Mouse (Mus musculus) MEL (cell line): ENCODE results near the gene Rab3a. TPM values are rescaled to one million over a fixed set of nuclear protein-coding genes. Genes with fewer than 3 reads are reported as not detected.

ENCODE experiments used
- DNase-seq: peaks from one replicate; pipeline ENCODE4 v3.0.0; 2011; ENCODE audit warnings: low read depth, low spot score
- H3K27ac ChIP-seq: 2 replicates; pipeline ENCODE4 v1.5.1; 2012; ENCODE audit warnings: low read depth, mild to moderate bottlenecking, control low read depth, low read length, moderate library complexity; ENCODE audit not compliant: control insufficient read depth
- H3K27me3 ChIP-seq, 2 experiments: fragments of 150-350 bp in 1 of 2; sonication (generic) in 1 of 2; 2 replicates each; pipeline ENCODE4 v1.6.1; 2012; ENCODE audit warnings: low read length in 2 of 2, mild to moderate bottlenecking in 2 of 2, improper control_type of control experiment in 1 of 2, moderate library complexity in 1 of 2; ENCODE audit not compliant: insufficient read depth in 2 of 2, control insufficient read depth in 1 of 2
- H3K36me3 ChIP-seq, 2 experiments: 2 replicates each; pipeline ENCODE4 v1.6.1; 2012 to 2014; ENCODE audit warnings: low read length in 2 of 2, improper control_type of control experiment in 1 of 2, inconsistent platforms in 1 of 2, mild to moderate bottlenecking in 1 of 2; ENCODE audit not compliant: insufficient read depth in 2 of 2, control insufficient read depth in 1 of 2
- H3K4me1 ChIP-seq, 2 experiments: fragments of 150-350 bp in 1 of 2; sonication (generic) in 1 of 2; 2 replicates each; pipeline ENCODE4 v1.6.1; 2012; ENCODE audit warnings: low read length in 2 of 2, improper control_type of control experiment in 1 of 2, mild to moderate bottlenecking in 1 of 2; ENCODE audit not compliant: insufficient read depth in 2 of 2, control insufficient read depth in 1 of 2
- H3K4me3 ChIP-seq, 2 experiments: fragments of 150-350 bp in 1 of 2; sonication (generic) in 1 of 2; 2 replicates each; pipeline ENCODE4 v1.5.1; 2012; ENCODE audit warnings: low read depth in 2 of 2, low read length in 2 of 2, mild to moderate bottlenecking in 2 of 2, moderate library complexity in 2 of 2, control low read depth in 1 of 2, improper control_type of control experiment in 1 of 2; ENCODE audit not compliant: control insufficient read depth in 1 of 2, insufficient read depth in 1 of 2
- H3K79me2 ChIP-seq: 2 replicates; pipeline ENCODE4 v1.6.1; 2012; ENCODE audit warnings: mild to moderate bottlenecking, low read length, moderate library complexity; ENCODE audit not compliant: control insufficient read depth, poor library complexity, insufficient read depth
- H3K9ac ChIP-seq: 2 replicates; pipeline ENCODE4 v1.6.1; 2012; ENCODE audit warnings: low read depth, mild to moderate bottlenecking, control low read depth, low read length, moderate library complexity; ENCODE audit not compliant: control insufficient read depth, poor library complexity, severe bottlenecking
- H3K9me3 ChIP-seq: fragments of 150-350 bp; sonication (generic); replicated peaks from 2 replicates; pipeline ENCODE4 v1.6.1; 2012; ENCODE audit warnings: mild to moderate bottlenecking, low read length, improper control_type of control experiment, moderate library complexity; ENCODE audit not compliant: insufficient read depth
- CHD1 ChIP-seq: IDR thresholded peaks from 2 replicates; pipeline ENCODE4 v1.6.1; 2012; ENCODE audit warnings: low read depth, mild to moderate bottlenecking, inconsistent platforms, low read length, improper control_type of control experiment
- EP300 ChIP-seq, 2 experiments: IDR thresholded peaks; 2 replicates each; pipeline ENCODE4 v1.6.1; 2011; ENCODE audit warnings: improper control_type of control experiment in 2 of 2, low read length in 2 of 2, low read depth in 1 of 2, mild to moderate bottlenecking in 1 of 2
- ETS1 ChIP-seq: IDR thresholded peaks from 2 replicates; pipeline ENCODE4 v1.6.1; 2012; ENCODE audit warnings: low read depth, mild to moderate bottlenecking, inconsistent platforms, low read length, improper control_type of control experiment, moderate library complexity
- GABPA ChIP-seq: IDR thresholded peaks from 2 replicates; pipeline ENCODE4 v1.6.1; 2012; ENCODE audit warnings: low read depth, mild to moderate bottlenecking, inconsistent platforms, low read length, improper control_type of control experiment, moderate library complexity
- HCFC1 ChIP-seq: IDR thresholded peaks from 2 replicates; pipeline ENCODE4 v1.6.1; 2012; ENCODE audit warnings: low read depth, mild to moderate bottlenecking, inconsistent platforms, low read length, improper control_type of control experiment, moderate library complexity
- MAZ ChIP-seq: IDR thresholded peaks from 2 replicates; pipeline ENCODE4 v1.6.1; 2012; ENCODE audit warnings: low read depth, mild to moderate bottlenecking, inconsistent platforms, low read length, improper control_type of control experiment
- MEF2A ChIP-seq: IDR thresholded peaks from 2 replicates; pipeline ENCODE4 v1.6.1; 2014; ENCODE audit warnings: low read depth, mild to moderate bottlenecking, inconsistent platforms, low read length, improper control_type of control experiment; ENCODE audit not compliant: poor library complexity, insufficient replicate concordance, severe bottlenecking; ENCODE audit errors: extremely low read depth
- MXI1 ChIP-seq: IDR thresholded peaks from 2 replicates; pipeline ENCODE4 v1.6.1; 2011; ENCODE audit warnings: mild to moderate bottlenecking, low read depth, low read length, improper control_type of control experiment
- MYB ChIP-seq: IDR thresholded peaks from 2 replicates; pipeline ENCODE4 v1.6.1; 2011; ENCODE audit warnings: mild to moderate bottlenecking, low read depth, low read length, improper control_type of control experiment
- MYC ChIP-seq: IDR thresholded peaks from 2 replicates; pipeline ENCODE4 v1.6.1; 2011; ENCODE audit warnings: low read depth, mild to moderate bottlenecking, low read length, improper control_type of control experiment, moderate library complexity
- POLR2A ChIP-seq, 2 experiments: IDR thresholded peaks; 2 replicates each; pipeline ENCODE4 v1.6.1; 2011 to 2012; ENCODE audit warnings: low read length in 2 of 2, mild to moderate bottlenecking in 2 of 2, control low read depth in 1 of 2, improper control_type of control experiment in 1 of 2, low read depth in 1 of 2, moderate library complexity in 1 of 2; ENCODE audit not compliant: control insufficient read depth in 1 of 2, insufficient read depth in 1 of 2, poor library complexity in 1 of 2
- POLR2AphosphoS5 ChIP-seq: IDR thresholded peaks from 2 replicates; pipeline ENCODE4 v1.6.1; 2012; ENCODE audit warnings: low read depth, borderline replicate concordance, mild to moderate bottlenecking, inconsistent platforms, low read length, moderate library complexity, mixed read lengths
- RAD21 ChIP-seq: IDR thresholded peaks from 2 replicates; pipeline ENCODE4 v1.6.1; 2011; ENCODE audit warnings: mild to moderate bottlenecking, low read depth, low read length, improper control_type of control experiment
- SIN3A ChIP-seq: IDR thresholded peaks from 2 replicates; pipeline ENCODE4 v1.6.1; 2012; ENCODE audit warnings: low read length, improper control_type of control experiment, inconsistent platforms
- TAL1 ChIP-seq: IDR thresholded peaks from 2 replicates; pipeline ENCODE4 v1.6.1; 2012; ENCODE audit warnings: mild to moderate bottlenecking, inconsistent platforms, low read length, moderate library complexity, mixed read lengths
- TBP ChIP-seq: IDR thresholded peaks from 2 replicates; pipeline ENCODE4 v1.8.0; 2011; ENCODE audit warnings: low read depth, low read length, improper control_type of control experiment
- TCF12 ChIP-seq: IDR thresholded peaks from 2 replicates; pipeline ENCODE4 v1.6.1; 2014; ENCODE audit warnings: low read depth, mild to moderate bottlenecking, inconsistent platforms, low read length, improper control_type of control experiment, moderate library complexity
- ZC3H11A ChIP-seq: IDR thresholded peaks from 2 replicates; pipeline ENCODE4 v1.6.1; 2012; ENCODE audit warnings: low read depth, mild to moderate bottlenecking, inconsistent platforms, low read length, improper control_type of control experiment
- ZKSCAN1 ChIP-seq: IDR thresholded peaks from 2 replicates; pipeline ENCODE4 v1.6.1; 2012; ENCODE audit warnings: low read depth, mild to moderate bottlenecking, inconsistent platforms, low read length, improper control_type of control experiment, moderate library complexity
- polyA plus RNA-seq, 2 experiments: library from polyadenylated mRNA; stranded (reverse) in 1 of 2; unstranded in 1 of 2; fragments of >175 nt in 1 of 2; fragments of >200 nt in 1 of 2; gene quantifications; 2 replicates each; pipeline versions ENCODE4 v1.2.1 to v1.2.4; 2012; ENCODE audit warnings: low replicate concordance in 2 of 2, low read depth in 1 of 2; ENCODE audit not compliant: insufficient read length in 2 of 2, insufficient read depth in 1 of 2, missing spikeins in 1 of 2
- total RNA-seq: library from RNA; depleted of rRNA; stranded (reverse); fragments of 300-350 nt; gene quantifications from 2 replicates; pipeline ENCODE4 v1.2.3, GENCODE M21; 2012

The Rab3a gene
- total and polyA plus RNA-seq, 3 experiments: 1.8 to 5.6 TPM; not detected in 1

- no peaks in the 10 kb centered on the region for H3K9me3 ChIP-seq
- TF ChIP-seq POLR2AphosphoS5 (no peak), MYC (no peak), EP300 (IDR thresholded peaks at IDR 0.05; ENCODE audit: low read depth in 1 of 2, low read length in 2 of 2) (no peak), HCFC1 (no peak), TAL1 (no peak), MYB (no peak), ETS1 (no peak), MAZ (no peak), TCF12 (no peak), MXI1 (no peak), TBP (no peak), ZC3H11A (no peak), MEF2A (no peak), SIN3A (no peak), POLR2A (IDR thresholded peaks at IDR 0.05; ENCODE audit: control insufficient read depth in 1 of 2, insufficient read depth in 1 of 2, low read depth in 1 of 2, low read length in 2 of 2, poor library complexity in 1 of 2) (no peak), RAD21 (no peak), GABPA (no peak)
- peaks cover 17% of the 10 kb centered on the region for H3K79me2 ChIP-seq
- H3K9ac ChIP-seq: no peak overlapping the region
- DNase-seq: no peak
- no peak overlapping the region for H3K27ac ChIP-seq
- H3K4me1 ChIP-seq: peaks cover 0 to 16% of the 10 kb centered on the region in 2 experiments; a peak in 3 of 4 replicates
- no peaks in the 10 kb centered on the region; a peak in 1 of 4 replicates for H3K36me3 ChIP-seq
- no peaks in the 10 kb centered on the region for H3K27me3 ChIP-seq
- no peak overlapping the region for H3K4me3 ChIP-seq
These were observed 39.7 kb downstream of the Rab3a start for GRCm38 (mm10) chr8:70794215-70794614.

GRCm38 (mm10) chr8:70795370-70795769, 40.9 kb downstream of the Rab3a start:
- Histone ChIP-seq H3K27me3 (no peaks in the 10 kb centered on the region), H3K9me3 (no peaks in the 10 kb centered on the region), H3K27ac (no peak overlapping the region), H3K9ac (no peak overlapping the region), H3K4me3 (no peak overlapping the region), H3K4me1 (peaks cover 0 to 16% of the 10 kb centered on the region in 2 experiments; a peak in 3 of 4 replicates), H3K36me3 (no peaks in the 10 kb centered on the region; a peak in 1 of 4 replicates), H3K79me2 (peaks cover 17% of the 10 kb centered on the region)
- DNase-seq: no peak
- no peak for TF ChIP-seq MYB
- no peak for TF ChIP-seq ZKSCAN1
- no peak for TF ChIP-seq MAZ
- TF ChIP-seq CHD1: no peak
